Mouse (Mus musculus): ENCODE measurements around the gene Etfbkmt. TPM values are rescaled to one million over a fixed set of nuclear protein-coding genes. Genes with fewer than 3 reads are reported as not detected.

Etfbkmt gene
- 10 to 100 TPM; 24.2 to 38.8 TPM for total RNA-seq (2021)
- 12.8 and 43.9 TPM in 2 replicates for polyA plus RNA-seq (2012; rRNA removed)
- long read RNA-seq, partial matches to known transcripts, result 0 of 5 reads
- long read RNA-seq, other reads (novel, unspliced or antisense), result 2 of 5 reads

- TF ChIP-seq EP300 (IDR thresholded peaks at IDR 0.05; ENCODE audit: insufficient read depth, low read depth, low read length) (no peak), POLR2A (IDR thresholded peaks at IDR 0.05; ENCODE audit: insufficient read depth, low read depth, low read length) (no peak), CTCF (IDR thresholded peaks at IDR 0.05) (no peak)
- DNase-seq, result no peak
- Histone ChIP-seq H3K27me3 (ENCODE audit: control insufficient read depth, insufficient read depth, low read length) (no peaks in the 10 kb centered on the region), H3K4me1 (ENCODE audit: control insufficient read depth, insufficient read depth, low read length) (peaks cover 6% of the 10 kb centered on the region), H3K36me3 (ENCODE audit: control insufficient read depth, insufficient read depth, low read length) (peaks cover 10% of the 10 kb centered on the region), H3K9ac (ENCODE audit: low read depth, low read length) (no peak within 1 kb of the TSS), H3K4me3 (no peak within 1 kb of the TSS), H3K79me2 (replicated peaks; ENCODE audit: control insufficient read depth, insufficient read depth, low read length) (no peaks in the 10 kb centered on the region), H3K27ac (no peak within 1 kb of the TSS)
- WGBS, result 67% methylated on average over 1 of the region's 1 CpGs
- intact Hi-C loops (cut with DNase I), result loop anchor here (5.0 kb wide), 1 partner anchor 178 kb away; no protein-coding TSS in a partner anchor
Measured at GRCm38 (mm10) chr6:149139471-149139870, at the start of gene Etfbkmt. Etfbkmt (plus strand) TSS chr6:149139849.

DNA sequence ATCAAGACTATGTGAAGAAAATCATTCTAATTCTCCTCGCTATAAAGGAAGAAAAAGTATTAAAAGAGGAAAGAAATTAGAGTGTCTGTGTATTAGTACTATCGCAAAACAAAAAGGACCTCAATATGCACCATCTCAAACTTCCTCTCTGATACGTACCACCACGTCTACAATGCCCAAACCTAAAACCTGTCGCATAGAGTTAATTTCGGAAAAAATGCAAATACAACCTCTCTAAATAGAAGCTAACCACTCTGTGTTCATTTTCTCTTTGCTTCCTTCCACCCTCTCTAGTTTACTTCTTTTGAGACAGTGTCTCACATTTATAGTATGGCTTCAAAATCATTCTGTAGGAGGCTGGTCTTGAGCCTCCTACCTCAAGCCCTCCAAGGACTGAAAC is 47.2 kb upstream of the Etfbkmt start:
- H3K27me3 ChIP-seq (ENCODE audit: control insufficient read depth, insufficient read depth, low read length), result no peaks in the 10 kb centered on the region
- no peak overlapping the region for H3K9ac ChIP-seq (ENCODE audit: low read depth, low read length)
- peak overlapping the region; percentile 69 for H3K27ac ChIP-seq
- no peak overlapping the region for H3K4me3 ChIP-seq
- intact Hi-C loops (cut with DNase I), result no loop called here
- peaks cover 6% of the 10 kb centered on the region for H3K4me1 ChIP-seq (ENCODE audit: control insufficient read depth, insufficient read depth, low read length)
- peaks cover 14% of the 10 kb centered on the region for H3K36me3 ChIP-seq (ENCODE audit: control insufficient read depth, insufficient read depth, low read length)
- 91% methylated on average over 6 of the region's 6 CpGs for WGBS
- DNase-seq, result no peak
- peaks cover 4% of the 10 kb centered on the region; the same call in 1 of the 2 replicates for H3K79me2 ChIP-seq (replicated peaks; ENCODE audit: control insufficient read depth, insufficient read depth, low read length)
- TF ChIP-seq POLR2A (IDR thresholded peaks at IDR 0.05; ENCODE audit: insufficient read depth, low read depth, low read length) (no peak), EP300 (IDR thresholded peaks at IDR 0.05; ENCODE audit: insufficient read depth, low read depth, low read length) (no peak), CTCF (IDR thresholded peaks at IDR 0.05) (no peak)

GRCm38 (mm10) chr6:149093465-149093864 is 46.2 kb upstream of the Etfbkmt start:
- no peak overlapping the region for H3K9ac ChIP-seq (ENCODE audit: low read depth, low read length)
- H3K4me3 ChIP-seq, result no peak overlapping the region
- H3K4me1 ChIP-seq (ENCODE audit: control insufficient read depth, insufficient read depth, low read length), result peaks cover 6% of the 10 kb centered on the region
- peaks cover 4% of the 10 kb centered on the region; the same call in 1 of the 2 replicates for H3K79me2 ChIP-seq (replicated peaks; ENCODE audit: control insufficient read depth, insufficient read depth, low read length)
- H3K27ac ChIP-seq, result peak overlapping the region; percentile 69
- no peaks in the 10 kb centered on the region for H3K27me3 ChIP-seq (ENCODE audit: control insufficient read depth, insufficient read depth, low read length)
- intact Hi-C loops (cut with DNase I), result no loop called here
- 26% methylated on average over 5 of the region's 5 CpGs for WGBS
- TF ChIP-seq CTCF (IDR thresholded peaks at IDR 0.05), result no peak
- 0 out of 2 replicates have a peak, but pooled peaks have one; percentile 30 for TF ChIP-seq EP300 (IDR thresholded peaks at IDR 0.05; ENCODE audit: insufficient read depth, low read depth, low read length)
- TF ChIP-seq POLR2A (IDR thresholded peaks at IDR 0.05; ENCODE audit: insufficient read depth, low read depth, low read length), result 0 out of 2 replicates have a peak, but pooled peaks have one; percentile 37
- peaks cover 14% of the 10 kb centered on the region for H3K36me3 ChIP-seq (ENCODE audit: control insufficient read depth, insufficient read depth, low read length)
- DNase-seq, result peak in 1 of 2 experiments; percentile 40

- 16% methylated on average over 1 of the region's 1 CpGs for WGBS
Measured at GRCm38 (mm10) chr6:149094555-149094954, 45.1 kb upstream of the Etfbkmt start.

GRCm38 (mm10) chr6:149095389-149095788 is 44.3 kb upstream of the Etfbkmt start:
- Histone ChIP-seq H3K27ac (peak overlapping the region; percentile 69), H3K9ac (ENCODE audit: low read depth, low read length) (no peak overlapping the region; the same call in 1 of the 2 replicates), H3K4me3 (no peak overlapping the region), H3K79me2 (replicated peaks; ENCODE audit: control insufficient read depth, insufficient read depth, low read length) (peaks cover 2% of the 10 kb centered on the region; the same call in 1 of the 2 replicates), H3K4me1 (ENCODE audit: control insufficient read depth, insufficient read depth, low read length) (peaks cover 7% of the 10 kb centered on the region), H3K27me3 (ENCODE audit: control insufficient read depth, insufficient read depth, low read length) (no peaks in the 10 kb centered on the region), H3K36me3 (ENCODE audit: control insufficient read depth, insufficient read depth, low read length) (peaks cover 14% of the 10 kb centered on the region)
- TF ChIP-seq CTCF (IDR thresholded peaks at IDR 0.05), result peak; percentile 50
- no peak for TF ChIP-seq EP300 (IDR thresholded peaks at IDR 0.05; ENCODE audit: insufficient read depth, low read depth, low read length)
- intact Hi-C loops (cut with DNase I), result no loop called here
- DNase-seq, result peak in 1 of 2 experiments; percentile 28
- WGBS, result 35% methylated on average over 6 of the region's 6 CpGs

More at GRCm38 (mm10) chr6:149094555-149094954, 45.1 kb upstream of the Etfbkmt start:
- DNase-seq, result no peak
- H3K79me2 ChIP-seq (replicated peaks; ENCODE audit: control insufficient read depth, insufficient read depth, low read length), result peaks cover 2% of the 10 kb centered on the region; the same call in 1 of the 2 replicates
- no peak overlapping the region for H3K4me3 ChIP-seq
- peak overlapping the region; percentile 69 for H3K27ac ChIP-seq
- no peak for TF ChIP-seq POLR2A (IDR thresholded peaks at IDR 0.05; ENCODE audit: insufficient read depth, low read depth, low read length)
- no peak for TF ChIP-seq CTCF (IDR thresholded peaks at IDR 0.05)
- TF ChIP-seq EP300 (IDR thresholded peaks at IDR 0.05; ENCODE audit: insufficient read depth, low read depth, low read length), result no peak
- peaks cover 7% of the 10 kb centered on the region for H3K4me1 ChIP-seq (ENCODE audit: control insufficient read depth, insufficient read depth, low read length)
- peaks cover 14% of the 10 kb centered on the region for H3K36me3 ChIP-seq (ENCODE audit: control insufficient read depth, insufficient read depth, low read length)
- intact Hi-C loops (cut with DNase I), result no loop called here
- H3K27me3 ChIP-seq (ENCODE audit: control insufficient read depth, insufficient read depth, low read length), result no peaks in the 10 kb centered on the region
- H3K9ac ChIP-seq (ENCODE audit: low read depth, low read length), result no peak overlapping the region

DNA sequence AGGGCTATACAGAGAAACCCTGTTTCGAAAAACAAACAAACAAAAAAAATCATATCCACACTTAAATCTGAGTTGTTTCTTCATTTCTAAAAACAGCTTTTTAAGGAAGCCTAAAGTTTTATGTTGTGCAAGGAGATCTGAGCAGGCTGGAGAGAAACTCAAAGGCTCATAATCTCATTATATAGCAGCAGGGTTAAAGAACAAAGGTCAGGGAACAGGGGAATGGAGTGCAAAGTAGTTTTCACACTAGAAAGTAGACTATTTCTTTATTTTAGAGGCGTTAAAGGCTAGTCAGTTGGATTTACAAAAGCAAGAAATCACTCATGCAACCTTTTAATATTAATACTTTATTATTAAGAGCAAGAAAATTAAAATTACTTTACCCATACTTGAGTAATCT is 43.4 kb upstream of the Etfbkmt start:
- Histone ChIP-seq H3K4me3 (no peak overlapping the region), H3K4me1 (ENCODE audit: control insufficient read depth, insufficient read depth, low read length) (peaks cover 7% of the 10 kb centered on the region), H3K27ac (no peak overlapping the region), H3K27me3 (ENCODE audit: control insufficient read depth, insufficient read depth, low read length) (no peaks in the 10 kb centered on the region), H3K79me2 (replicated peaks; ENCODE audit: control insufficient read depth, insufficient read depth, low read length) (peaks cover 4% of the 10 kb centered on the region; the same call in 1 of the 2 replicates), H3K9ac (ENCODE audit: low read depth, low read length) (no peak overlapping the region), H3K36me3 (ENCODE audit: control insufficient read depth, insufficient read depth, low read length) (peaks cover 14% of the 10 kb centered on the region)
- TF ChIP-seq CTCF (IDR thresholded peaks at IDR 0.05), result no peak
- no peak for TF ChIP-seq EP300 (IDR thresholded peaks at IDR 0.05; ENCODE audit: insufficient read depth, low read depth, low read length)
- no peak for TF ChIP-seq POLR2A (IDR thresholded peaks at IDR 0.05; ENCODE audit: insufficient read depth, low read depth, low read length)
- 89% methylated on average over 2 of the region's 2 CpGs for WGBS
- intact Hi-C loops (cut with DNase I), result no loop called here
- DNase-seq, result no peak

All from heart, adult 2 months (tissue).